Mouse (Mus musculus) erythroblast, embryonic 14.5 days (primary cell): Measurements from ENCODE around the gene Tlr12. TPM values are rescaled to one million over a fixed set of nuclear protein-coding genes. Genes with fewer than 3 reads are reported as not detected.
"Not testable (repeated sequence)": the region's sequence is repeated elsewhere in the genome, so short reads cannot be mapped to it uniquely, and the experiment has no call there.

Experiments used
- H3K27me3 ChIP-seq: 2 replicates; pipeline ENCODE4 v1.6.1; 2012; ENCODE audit warnings: inconsistent platforms; ENCODE audit not compliant: control insufficient read depth
- H3K36me3 ChIP-seq: 2 replicates; pipeline ENCODE4 v1.6.1; 2012; ENCODE audit warnings: mild to moderate bottlenecking, inconsistent platforms; ENCODE audit not compliant: control insufficient read depth
- H3K4me1 ChIP-seq: 2 replicates; pipeline ENCODE4 v1.6.1; 2012; ENCODE audit warnings: inconsistent platforms; ENCODE audit not compliant: control insufficient read depth
- H3K4me3 ChIP-seq: replicated peaks from 2 replicates; pipeline ENCODE3; 2012; ENCODE audit warnings: moderate library complexity, mild to moderate bottlenecking, inconsistent platforms
- H3K9me3 ChIP-seq: 2 replicates; pipeline ENCODE4 v1.6.1; 2012; ENCODE audit warnings: low read length, inconsistent platforms, mixed read lengths; ENCODE audit not compliant: control insufficient read depth
- GATA1 ChIP-seq: IDR thresholded peaks from 2 replicates; pipeline ENCODE4 v1.6.1; 2012; ENCODE audit warnings: low read length, inconsistent platforms, mixed read lengths
- TAL1 ChIP-seq: IDR thresholded peaks from 3 replicates; pipeline ENCODE4 v1.6.1; 2012; ENCODE audit warnings: low read length, inconsistent platforms, mixed read lengths
- polyA plus RNA-seq: library from polyadenylated mRNA; stranded (reverse); fragments of >175 nt; gene quantifications from 2 replicates; pipeline ENCODE4 v1.2.3, GENCODE M21; 2012

Gene Tlr12
- polyA plus RNA-seq: 0.01 and 0.02 TPM in 2 replicates

DNA sequence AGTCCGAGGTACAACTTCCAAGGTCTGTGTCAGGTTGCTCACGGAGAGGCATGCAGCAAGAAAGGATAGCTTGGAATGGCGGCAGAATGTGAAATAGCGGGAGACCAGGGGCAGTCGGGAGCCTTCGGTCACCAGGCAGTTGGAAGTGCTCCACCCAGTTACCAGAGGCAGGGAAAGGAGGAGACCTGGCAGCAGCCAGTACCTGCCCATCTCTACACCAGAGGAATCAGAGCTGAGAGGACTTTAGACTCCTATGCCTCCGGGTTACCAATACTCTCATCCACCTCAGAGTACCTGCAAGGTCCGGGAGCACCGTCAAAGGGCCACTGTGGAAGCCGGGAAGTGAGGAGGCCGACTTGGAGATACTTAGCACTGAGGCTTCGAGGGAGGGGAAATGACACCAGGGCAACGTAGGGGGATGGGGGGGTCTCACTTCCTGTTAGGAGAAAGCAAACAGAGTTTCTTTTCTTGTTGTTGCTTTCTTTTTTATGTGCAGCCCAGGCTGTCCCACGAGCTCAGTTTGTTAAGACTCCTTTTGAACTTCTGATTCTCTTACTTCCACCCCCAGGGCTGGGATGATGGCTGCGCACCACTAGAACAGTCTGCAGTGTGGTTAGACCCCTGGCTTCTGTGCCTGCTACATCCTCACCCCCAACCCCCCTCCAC lies at the start of gene Tlr12:
Tlr12 (minus strand) TSS at position 374 of the 666 bp plus-strand sequence.
- TF ChIP-seq TAL1 (no peak), GATA1 (no peak)
- H3K27me3 ChIP-seq: peaks cover 42% of the 10 kb centered on the region
- H3K9me3 ChIP-seq: peaks cover 6% of the 10 kb centered on the region
- H3K4me1 ChIP-seq: peaks cover 9% of the 10 kb centered on the region
- no peak within 1 kb of the TSS for H3K4me3 ChIP-seq
- no peaks in the 10 kb centered on the region for H3K36me3 ChIP-seq

DNA sequence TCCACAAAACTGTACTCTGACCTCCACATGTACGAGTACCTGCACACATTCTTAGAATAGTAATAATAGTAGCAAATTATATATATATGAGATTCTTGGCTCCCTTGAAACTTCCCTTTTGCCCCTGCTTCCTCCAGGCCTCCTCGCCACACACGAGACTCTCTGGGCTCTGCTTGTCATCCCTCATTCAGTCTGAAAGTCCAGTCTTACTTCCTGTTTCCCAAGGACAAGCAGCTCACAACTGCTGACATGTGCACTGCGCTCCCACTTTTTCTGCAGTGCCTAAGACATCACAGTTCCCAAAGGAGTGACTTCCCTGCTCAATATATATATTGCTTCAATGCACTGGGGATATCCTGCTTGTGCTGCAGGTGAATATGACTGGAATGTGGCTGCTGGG lies 48.8 kb upstream of the Tlr12 start:
- not testable (repeated sequence) for H3K27me3 ChIP-seq, H3K4me3 ChIP-seq, H3K9me3 ChIP-seq, H3K36me3 ChIP-seq
- peaks cover 51% of the 10 kb centered on the region for H3K4me1 ChIP-seq

DNA sequence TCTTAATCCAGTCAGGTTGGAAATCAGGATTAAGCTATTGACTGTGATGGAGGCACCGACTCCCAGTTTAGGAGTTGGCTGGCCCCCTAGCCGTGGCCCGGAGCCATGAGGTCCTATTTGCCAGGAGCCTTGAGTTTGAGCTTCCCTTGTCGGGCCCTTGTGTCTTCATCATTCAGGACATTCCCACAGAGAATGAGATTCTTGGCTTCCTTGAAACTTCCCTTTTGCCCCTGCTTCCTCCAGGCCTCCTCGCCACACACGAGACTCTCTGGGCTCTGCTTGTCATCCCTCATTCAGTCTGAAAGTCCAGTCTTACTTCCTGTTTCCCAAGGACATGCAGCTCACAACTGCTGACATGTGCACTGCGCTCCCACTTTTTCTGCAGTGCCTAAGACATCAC lies 47.9 kb upstream of the Tlr12 start:
- H3K4me1 ChIP-seq: peaks cover 51% of the 10 kb centered on the region
- H3K4me3 ChIP-seq, H3K27me3 ChIP-seq, H3K36me3 ChIP-seq, H3K9me3 ChIP-seq: not testable (repeated sequence)

DNA sequence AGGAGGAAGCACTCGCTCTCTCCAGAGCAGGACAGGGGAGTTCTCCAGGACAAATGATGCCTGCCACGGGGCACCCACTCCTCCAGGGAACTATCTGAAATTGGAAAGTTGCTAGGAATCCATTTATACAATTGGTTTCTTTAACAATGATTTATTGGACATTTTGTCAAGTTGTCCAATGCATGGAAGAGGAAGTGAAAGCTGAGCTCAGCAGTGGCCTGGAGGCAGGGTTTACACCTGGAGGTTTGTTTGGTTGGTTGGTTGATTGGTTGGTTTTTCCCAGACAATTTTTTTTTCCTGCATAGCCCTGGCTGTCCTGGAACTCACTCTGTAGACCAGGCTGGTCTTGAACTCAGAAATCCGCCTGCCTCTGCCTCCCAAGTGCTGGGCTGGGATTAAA lies 45.6 kb upstream of the Tlr12 start:
- TF ChIP-seq TAL1: no peak
- TF ChIP-seq GATA1: no peak
- no peaks in the 10 kb centered on the region for H3K9me3 ChIP-seq
- no peaks in the 10 kb centered on the region for H3K36me3 ChIP-seq
- H3K27me3 ChIP-seq: no peaks in the 10 kb centered on the region
- H3K4me3 ChIP-seq: no peak overlapping the region
- H3K4me1 ChIP-seq: peaks cover 37% of the 10 kb centered on the region

DNA sequence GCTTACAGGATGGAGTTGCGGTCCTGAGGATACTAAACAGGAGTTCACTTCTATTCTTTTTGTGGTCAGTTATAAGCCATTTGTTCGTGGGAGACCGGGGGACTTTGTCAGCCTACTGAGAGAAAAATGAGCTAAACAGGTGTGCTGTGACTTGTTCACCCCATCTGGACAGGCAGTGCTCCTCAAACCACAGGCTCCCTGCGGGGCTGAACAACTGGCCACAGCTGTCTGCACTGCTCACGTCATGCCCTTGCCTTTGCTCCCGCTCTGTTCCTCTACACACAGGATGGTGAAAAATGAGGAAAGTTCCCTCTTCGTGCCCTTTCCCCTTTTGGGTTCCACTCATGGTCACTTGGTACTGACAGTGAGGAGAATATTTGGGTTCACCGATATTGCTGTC lies 42.6 kb upstream of the Tlr12 start:
- TF ChIP-seq TAL1 (no peak), GATA1 (no peak)
- Histone ChIP-seq H3K4me3 (no peak overlapping the region), H3K4me1 (peaks cover 30% of the 10 kb centered on the region), H3K9me3 (no peaks in the 10 kb centered on the region), H3K36me3 (no peaks in the 10 kb centered on the region), H3K27me3 (peaks cover 6% of the 10 kb centered on the region)

DNA sequence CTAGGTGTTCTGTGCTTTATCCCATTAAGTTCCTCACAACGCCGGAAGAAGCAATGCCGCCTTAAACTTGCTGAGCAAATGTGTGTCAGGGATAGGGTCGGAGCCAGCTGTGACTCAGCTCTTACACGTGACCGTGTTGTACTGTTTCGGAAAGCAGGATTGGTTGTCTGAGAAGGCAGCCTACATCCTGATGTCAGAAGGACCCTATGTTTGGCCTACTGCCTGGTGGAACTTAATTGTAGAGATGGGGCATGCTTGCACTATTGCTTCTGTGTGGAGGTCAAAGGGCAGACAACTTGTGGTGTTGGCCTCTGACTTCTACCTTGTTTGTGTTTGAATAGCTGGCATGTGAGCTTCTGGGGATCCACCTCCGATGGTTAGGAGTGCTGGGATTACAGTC lies 41.8 kb upstream of the Tlr12 start:
- peaks cover 36% of the 10 kb centered on the region for H3K4me1 ChIP-seq
- H3K27me3 ChIP-seq: peaks cover 15% of the 10 kb centered on the region
- TF ChIP-seq TAL1 (no peak), GATA1 (no peak)
- H3K9me3 ChIP-seq: no peaks in the 10 kb centered on the region
- H3K4me3 ChIP-seq: no peak overlapping the region
- no peaks in the 10 kb centered on the region for H3K36me3 ChIP-seq

DNA sequence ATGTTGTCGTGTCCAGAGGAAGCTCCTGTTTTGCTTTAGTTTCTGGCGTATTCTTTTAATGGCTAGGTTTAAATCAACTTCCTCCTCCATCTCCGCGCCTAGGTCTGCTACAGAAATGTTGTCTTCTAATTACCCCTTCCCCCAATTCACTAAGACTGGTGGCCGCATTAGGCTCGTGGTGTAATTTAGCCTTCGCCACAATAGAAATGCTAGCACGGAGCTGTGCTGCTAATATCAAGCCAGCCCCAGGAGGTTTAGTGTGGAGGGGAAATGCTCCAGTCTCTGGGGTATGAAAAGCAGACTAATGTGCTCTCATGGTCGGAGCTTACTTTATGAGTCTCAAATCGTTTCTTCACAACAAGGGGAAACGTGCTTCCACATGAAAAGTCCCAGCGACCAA lies 37.0 kb upstream of the Tlr12 start:
- Histone ChIP-seq H3K9me3 (no peaks in the 10 kb centered on the region), H3K4me3 (peak overlapping the region; percentile 76), H3K27me3 (peaks cover 24% of the 10 kb centered on the region), H3K4me1 (peaks cover 37% of the 10 kb centered on the region), H3K36me3 (no peaks in the 10 kb centered on the region)
- no peak for TF ChIP-seq TAL1

DNA sequence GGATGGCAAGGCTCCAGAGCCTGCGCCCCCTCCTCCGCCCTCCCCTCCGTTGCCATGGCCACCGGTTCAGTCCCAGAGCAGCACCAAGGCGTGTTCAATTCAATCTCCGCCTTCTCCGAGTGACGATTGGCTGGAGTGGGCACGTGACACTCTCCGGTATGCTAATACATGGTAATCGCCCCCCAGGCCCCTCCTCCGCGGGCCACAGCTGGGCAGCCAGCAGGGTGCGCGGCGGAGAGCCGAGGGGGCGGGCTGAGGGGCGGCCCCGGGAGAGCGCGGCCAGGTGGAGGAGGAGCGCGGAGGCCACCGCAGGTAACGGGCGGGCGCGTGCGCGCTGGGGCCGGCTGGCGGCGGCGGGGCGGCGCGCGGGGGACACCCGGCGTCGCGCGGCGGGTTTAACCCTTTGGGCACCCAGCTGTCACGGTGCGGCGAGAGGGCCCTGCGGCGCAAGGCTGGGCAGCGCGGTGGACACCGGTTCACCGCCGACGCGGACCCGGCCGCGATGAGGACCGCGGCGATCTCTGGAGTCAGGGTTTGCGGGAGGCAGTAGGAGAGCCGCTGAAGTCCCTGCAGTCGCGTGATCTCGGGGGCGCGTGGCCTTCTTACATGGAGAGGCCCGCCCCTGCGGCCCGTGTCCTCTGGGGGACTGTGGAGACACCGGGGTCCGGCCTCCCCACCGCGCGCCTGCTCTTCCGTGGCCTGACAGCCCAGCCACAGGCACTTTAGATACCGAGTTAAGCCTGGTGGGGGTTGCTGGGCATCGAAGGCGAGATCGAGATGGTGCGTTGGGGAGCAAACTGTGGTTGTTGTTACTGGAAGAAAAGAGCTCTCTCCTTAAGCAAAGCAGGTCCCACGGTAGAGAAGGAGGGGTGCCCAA lies 36.3 kb upstream of the Tlr12 start, which contains the start of gene Phc2:
Phc2 (plus strand) TSS at position 198 of the 877 bp plus-strand sequence.
- TF ChIP-seq GATA1 (no peak), TAL1 (no peak)
- H3K4me3 ChIP-seq: peak within 1 kb of the TSS; percentile 76

DNA sequence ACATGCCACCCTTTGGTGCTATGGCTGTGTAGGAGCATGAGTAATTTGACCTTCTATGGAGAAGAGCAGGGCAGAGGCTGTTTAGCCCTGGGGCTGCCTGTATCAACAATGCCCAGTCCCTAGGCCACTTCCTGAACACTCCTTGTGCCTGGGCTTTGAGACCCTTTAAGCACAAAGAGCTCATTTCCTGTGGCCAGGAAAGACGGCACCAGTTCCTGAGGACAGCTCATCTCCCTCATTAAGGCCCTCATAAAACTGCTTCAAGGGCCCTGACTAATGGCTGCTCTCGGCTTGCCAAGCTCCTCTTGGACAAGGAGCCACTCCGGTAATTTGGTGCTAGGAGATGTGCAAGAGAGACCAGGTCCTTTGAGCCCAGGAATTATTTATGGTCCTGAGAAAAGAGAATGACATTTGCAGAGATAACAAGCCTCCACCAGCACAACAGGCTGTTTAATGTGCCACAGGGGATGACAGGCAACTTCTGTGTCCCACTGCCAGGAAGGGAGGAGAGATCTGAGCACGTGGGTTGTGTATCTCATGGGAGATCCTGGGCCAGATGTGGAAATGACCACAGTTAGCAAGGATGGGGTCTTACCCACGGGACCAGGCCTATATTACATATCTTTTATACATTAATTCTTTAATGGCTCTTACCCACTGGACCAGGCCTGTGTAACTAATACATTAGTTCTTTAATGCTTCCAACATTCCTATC lies 34.3 kb upstream of the Tlr12 start:
- TF ChIP-seq TAL1 (no peak), GATA1 (no peak)
- Histone ChIP-seq H3K27me3 (peaks cover 22% of the 10 kb centered on the region), H3K9me3 (no peaks in the 10 kb centered on the region), H3K36me3 (no peaks in the 10 kb centered on the region), H3K4me1 (peaks cover 31% of the 10 kb centered on the region), H3K4me3 (no peak overlapping the region)

More for the DNA sequence above, 36.3 kb upstream of the Tlr12 start, which contains the start of gene Phc2:
- Histone ChIP-seq H3K9me3 (no peaks in the 10 kb centered on the region), H3K36me3 (no peaks in the 10 kb centered on the region), H3K27me3 (peaks cover 24% of the 10 kb centered on the region), H3K4me1 (peaks cover 35% of the 10 kb centered on the region)
